8 mouse cellular contexts compared by ENCODE assay signal in genomic region chr5:140649881-140650414, GRCm38 (mm10). TPM values are rescaled to one million over a fixed set of nuclear protein-coding genes. Genes with fewer than 3 reads are reported as not detected.
DNase-seq lines count a peak whose midpoint lies in the region; ATAC-seq and TF ChIP-seq lines count a peak whose summit lies in the region.
"Had no signal": no experiment of that assay in that cellular context is flagged by ENCODE, and none has a peak within 500 bp of the region (broad histone marks: within the 10 kb centered on the region; RNA-seq: fewer than 3 reads in every experiment).

No protein-coding gene starts in this region.

- H3K9me3 ChIP-seq in forebrain, embryonic 13.5 days (replicated peaks): no peaks in the 10 kb centered on the region
- H3K9me3 ChIP-seq in limb, embryonic 11.5 days (ENCODE audit: control insufficient read depth, low read length): no peaks in the 10 kb centered on the region
- no peaks in the 10 kb centered on the region for H3K9me3 ChIP-seq in neural tube, embryonic 13.5 days

- DNase-seq in layer of hippocampus, adult 2 months (ENCODE audit: low spot score in 2 of 2): no peak
- DNase-seq in layer of hippocampus, postnatal 10 days (ENCODE audit: low spot score in 2 of 2): no peak
- DNase-seq in limb, embryonic 11.5 days (ENCODE audit: low spot score): no peak
- no peak for DNase-seq in right cerebral cortex, adult 2 months (ENCODE audit: low spot score in 2 of 2)
- no peak for DNase-seq in gastrocnemius, adult 18-20 months (ENCODE audit: low spot score)
- DNase-seq: heart, adult 2 months had no signal

- H3K4me3 ChIP-seq in layer of hippocampus, adult 2 months: no peak overlapping the region
- peak overlapping the region; percentile 98 for H3K4me3 ChIP-seq in forebrain, embryonic 13.5 days
- 0 out of 2 replicates have a peak overlapping the region, but pooled peaks have one; percentile 95 for H3K4me3 ChIP-seq in limb, embryonic 11.5 days (ENCODE audit: low read depth, low read length)
- H3K4me3 ChIP-seq in neural tube, embryonic 13.5 days: peak overlapping the region; percentile 99

- no peak for TF ChIP-seq CTCF in layer of hippocampus, adult 2 months (conservative IDR thresholded peaks at IDR 0.05)

- peaks cover 46% of the 10 kb centered on the region for H3K4me1 ChIP-seq in forebrain, embryonic 13.5 days
- H3K4me1 ChIP-seq in limb, embryonic 11.5 days (ENCODE audit: control insufficient read depth, insufficient read depth, low read length): peaks cover 16% of the 10 kb centered on the region
- peaks cover 45% of the 10 kb centered on the region for H3K4me1 ChIP-seq in neural tube, embryonic 13.5 days (replicated peaks)

- peak overlapping the region; percentile 61 for H3K9ac ChIP-seq in forebrain, embryonic 13.5 days
- H3K9ac ChIP-seq in limb, embryonic 11.5 days (ENCODE audit: low read length): no peak overlapping the region
- peak overlapping the region; percentile 76 for H3K9ac ChIP-seq in neural tube, embryonic 13.5 days

- peak overlapping the region; percentile 85 for H3K27ac ChIP-seq in layer of hippocampus, adult 2 months
- peak overlapping the region; percentile 94 for H3K27ac ChIP-seq in forebrain, embryonic 13.5 days
- H3K27ac ChIP-seq in limb, embryonic 11.5 days (replicated peaks; ENCODE audit: low read depth, low read length): no peak overlapping the region
- H3K27ac ChIP-seq in neural tube, embryonic 13.5 days (replicated peaks): peak overlapping the region; percentile 94
- H3K27ac ChIP-seq: heart, adult 2 months had no signal

- no peaks in the 10 kb centered on the region for H3K27me3 ChIP-seq in forebrain, embryonic 13.5 days
- H3K27me3 ChIP-seq in limb, embryonic 11.5 days (ENCODE audit: control insufficient read depth, insufficient read depth, low read length): no peaks in the 10 kb centered on the region
- H3K27me3 ChIP-seq in neural tube, embryonic 13.5 days: no peaks in the 10 kb centered on the region

- H3K36me3 ChIP-seq in forebrain, embryonic 13.5 days (ENCODE audit: poor library complexity, severe bottlenecking): peaks cover 15% of the 10 kb centered on the region
- H3K36me3 ChIP-seq in limb, embryonic 11.5 days (ENCODE audit: control insufficient read depth, insufficient read depth, low read length): peaks cover 2% of the 10 kb centered on the region; the same call in 1 of the 2 replicates
- H3K36me3 ChIP-seq in neural tube, embryonic 13.5 days: peaks cover 9% of the 10 kb centered on the region

- no peak for ATAC-seq in forebrain, embryonic 13.5 days
- no peak for ATAC-seq in limb, embryonic 11.5 days (ENCODE audit: insufficient number of reproducible peaks, low FRiP score, low TSS enrichment, low read depth)
- no peak for ATAC-seq in neural tube, embryonic 13.5 days (ENCODE audit: low read depth)

- H3K4me2 ChIP-seq in forebrain, embryonic 13.5 days: peak overlapping the region; percentile 68
- peak overlapping the region; percentile 51; the same call in 1 of the 2 replicates for H3K4me2 ChIP-seq in limb, embryonic 11.5 days (ENCODE audit: low read depth, severe bottlenecking)
- H3K4me2 ChIP-seq in neural tube, embryonic 13.5 days: peak overlapping the region; percentile 64

- 66% methylated on average over 7 of the region's 7 CpGs for WGBS in forebrain, embryonic 13.5 days
- WGBS in limb, embryonic 11.5 days: 58% methylated on average over 7 of the region's 7 CpGs
- WGBS in neural tube, embryonic 13.5 days: 67% methylated on average over 7 of the region's 7 CpGs

RNA-seq across cellular contexts. Expression of gene Ttyh3, which starts 1.1 kb away (rescaled TPM):
- 100 to 1,000 TPM; 187 to 201 TPM for total RNA-seq in layer of hippocampus, adult 2 months (2021)
- 100 to 1,000 TPM; 371 to 388 TPM for total RNA-seq in layer of hippocampus, postnatal 10 days (2021)
- polyA plus RNA-seq in forebrain, embryonic 13.5 days (2015; fragmentation: Nextera tagmentation; extraction: Ambion mirVana): 59.3 and 63.4 TPM in 2 replicates
- polyA plus RNA-seq in limb, embryonic 11.5 days (2014; fragmentation: Nextera tagmentation; extraction: Ambion mirVana): 51.4 and 58.3 TPM in 2 replicates
- 68.5 and 72.3 TPM in 2 replicates for polyA plus RNA-seq in neural tube, embryonic 13.5 days (2015; fragmentation: Nextera tagmentation; extraction: Ambion mirVana)
- 1 to 10 TPM; 4.1 to 5.4 TPM for total RNA-seq in gastrocnemius, adult 18-20 months (2021)

RNA-seq across cellular contexts. Expression of gene Lfng, which starts 42.8 kb away (rescaled TPM):
- 10 to 100 TPM; 23.9 to 24.8 TPM for total RNA-seq in layer of hippocampus, adult 2 months (2021)
- 10 to 100 TPM; 29.3 to 38.8 TPM for total RNA-seq in layer of hippocampus, postnatal 10 days (2021)
- 28.8 and 31.8 TPM in 2 replicates for polyA plus RNA-seq in forebrain, embryonic 13.5 days (2015; fragmentation: Nextera tagmentation; extraction: Ambion mirVana)
- 9.0 and 10.8 TPM in 2 replicates for polyA plus RNA-seq in limb, embryonic 11.5 days (2014; fragmentation: Nextera tagmentation; extraction: Ambion mirVana)
- polyA plus RNA-seq in neural tube, embryonic 13.5 days (2015; fragmentation: Nextera tagmentation; extraction: Ambion mirVana): 17.6 and 20.6 TPM in 2 replicates
- total RNA-seq in gastrocnemius, adult 18-20 months (2021): 1 to 10 TPM; 3.3 to 3.5 TPM

RNA-seq across cellular contexts. Expression of gene Iqce, which starts 52.2 kb away (rescaled TPM):
- total RNA-seq in layer of hippocampus, adult 2 months (2021): 10 to 100 TPM; 46.2 to 57.9 TPM
- 10 to 100 TPM; 53.7 to 54.5 TPM for total RNA-seq in layer of hippocampus, postnatal 10 days (2021)
- polyA plus RNA-seq in forebrain, embryonic 13.5 days (2015; fragmentation: Nextera tagmentation; extraction: Ambion mirVana): 20.1 and 27.6 TPM in 2 replicates
- 15.1 and 22.7 TPM in 2 replicates for polyA plus RNA-seq in limb, embryonic 11.5 days (2014; fragmentation: Nextera tagmentation; extraction: Ambion mirVana)
- 22.9 and 24.1 TPM in 2 replicates for polyA plus RNA-seq in neural tube, embryonic 13.5 days (2015; fragmentation: Nextera tagmentation; extraction: Ambion mirVana)
- 1 to 10 TPM; 1.6 to 2.2 TPM for total RNA-seq in gastrocnemius, adult 18-20 months (2021)

RNA-seq across cellular contexts. Expression of gene Brat1, which starts 54.9 kb away (rescaled TPM):
- total RNA-seq in layer of hippocampus, adult 2 months (2021): 10 to 100 TPM; 20.2 to 21.1 TPM
- 10 to 100 TPM; 27.6 to 28.5 TPM for total RNA-seq in layer of hippocampus, postnatal 10 days (2021)
- 21.2 and 25.1 TPM in 2 replicates for polyA plus RNA-seq in forebrain, embryonic 13.5 days (2015; fragmentation: Nextera tagmentation; extraction: Ambion mirVana)
- polyA plus RNA-seq in limb, embryonic 11.5 days (2014; fragmentation: Nextera tagmentation; extraction: Ambion mirVana): 11.7 and 12.0 TPM in 2 replicates
- polyA plus RNA-seq in neural tube, embryonic 13.5 days (2015; fragmentation: Nextera tagmentation; extraction: Ambion mirVana): 23.5 and 25.8 TPM in 2 replicates
- total RNA-seq in gastrocnemius, adult 18-20 months (2021): 1 to 10 TPM; 4.5 to 5.3 TPM

Comparison
In these comparisons a context has a peak if more than half of its experiments do, and no peak if none do; other contexts are left out.
1. RNA of gene Ttyh3, which starts 1.1 kb away (total RNA-seq): 371 to 388 TPM in layer of hippocampus, postnatal 10 days and 187 to 201 TPM in layer of hippocampus, adult 2 months; 4.1 to 5.4 TPM in gastrocnemius, adult 18-20 months; every median in the first group is over 10 times any median in the second.
2. RNA of gene Lfng, which starts 42.8 kb away (total RNA-seq): 29.3 to 38.8 TPM in layer of hippocampus, postnatal 10 days and 23.9 to 24.8 TPM in layer of hippocampus, adult 2 months; 3.3 to 3.5 TPM in gastrocnemius, adult 18-20 months; every median in the first group is over 4 times any median in the second.
3. RNA of gene Iqce, which starts 52.2 kb away (total RNA-seq): 46.2 to 57.9 TPM in layer of hippocampus, adult 2 months and 53.7 to 54.5 TPM in layer of hippocampus, postnatal 10 days; 1.6 to 2.2 TPM in gastrocnemius, adult 18-20 months; every median in the first group is over 10 times any median in the second.
4. Peak in every context shown above with its lines, with median percentiles within 50 percentile points of each other: H3K4me2 ChIP-seq.